Mouse (Mus musculus) spleen, adult 2 months (tissue): Measurements from ENCODE around the gene Deup1. TPM values are rescaled to one million over a fixed set of nuclear protein-coding genes. Genes with fewer than 3 reads are reported as not detected.

Experiments used
- DNase-seq, 2 experiments: peaks; one replicate each; pipeline versions ENCODE4 v3.0.0 to v3.0.0-alpha.2; 2012 to 2021; ENCODE audit warnings: low spot score in 2 of 2, low read depth in 1 of 2
- H3K27ac ChIP-seq: fragments of 200-500 bp; 2 replicates; pipeline ENCODE4 v1.5.1; 2012; ENCODE audit warnings: low read length, inconsistent platforms; ENCODE audit not compliant: insufficient read depth
- H3K27me3 ChIP-seq: fragments of 200-500 bp; 2 replicates; pipeline ENCODE4 v1.6.1; 2012; ENCODE audit warnings: mild to moderate bottlenecking, moderate library complexity, low read length, inconsistent platforms; ENCODE audit not compliant: control insufficient read depth, insufficient read depth
- H3K36me3 ChIP-seq: fragments of 200-500 bp; 2 replicates; pipeline ENCODE4 v1.6.1; 2012; ENCODE audit warnings: mild to moderate bottlenecking, low read length, inconsistent platforms; ENCODE audit not compliant: control insufficient read depth, insufficient read depth
- H3K4me1 ChIP-seq: fragments of 200-500 bp; 2 replicates; pipeline ENCODE4 v1.6.1; 2011; ENCODE audit warnings: inconsistent platforms; ENCODE audit not compliant: control insufficient read depth, insufficient read depth, insufficient read length
- H3K4me3 ChIP-seq: fragments of 200-500 bp; 2 replicates; pipeline ENCODE4 v1.5.1; 2011; ENCODE audit warnings: mild to moderate bottlenecking, inconsistent platforms; ENCODE audit not compliant: insufficient read depth, insufficient read length; ENCODE audit errors: extremely low read depth
- CTCF ChIP-seq: fragments of 200-500 bp; IDR thresholded peaks from 2 replicates; pipeline ENCODE4 v1.5.1; 2011; ENCODE audit warnings: mild to moderate bottlenecking, inconsistent platforms; ENCODE audit not compliant: insufficient read depth, insufficient read length, insufficient replicate concordance; ENCODE audit errors: extremely low read depth
- POLR2A ChIP-seq: fragments of 200-500 bp; IDR thresholded peaks from 2 replicates; pipeline ENCODE4 v1.6.1; 2011; ENCODE audit warnings: low read depth, low read length, inconsistent platforms
- WGBS: fragments of 180-500 bp; shearing (Covaris S2); methylation state at CpG from one replicate; pipeline ENCODE4 v1.1.7; 2018; 5-methylcytosine and 5-hydroxymethylcytosine counted together
- polyA plus RNA-seq: library from polyadenylated mRNA; depleted of rRNA; stranded (reverse); fragments of >200 nt; gene quantifications from 2 replicates; pipeline ENCODE4 v1.2.3, GENCODE M21; 2012

The Deup1 gene
- polyA plus RNA-seq, 1 experiment, result 0.15 TPM

- peak in 1 of 2 experiments; percentile 29 for DNase-seq
- TF ChIP-seq CTCF (no peak), POLR2A (no peak)
- no peak overlapping the region for H3K4me3 ChIP-seq
- H3K4me1 ChIP-seq, result peaks cover 8% of the 10 kb centered on the region; the same call in 1 of the 2 replicates
- H3K27ac ChIP-seq, result peak overlapping the region; percentile 60
- H3K36me3 ChIP-seq, result no peaks in the 10 kb centered on the region
- no peaks in the 10 kb centered on the region for H3K27me3 ChIP-seq
- 29% methylated on average over 4 of the region's 4 CpGs for WGBS
These were observed 77.2 kb downstream of the Deup1 start for GRCm38 (mm10) chr9:15550461-15550961.

DNA sequence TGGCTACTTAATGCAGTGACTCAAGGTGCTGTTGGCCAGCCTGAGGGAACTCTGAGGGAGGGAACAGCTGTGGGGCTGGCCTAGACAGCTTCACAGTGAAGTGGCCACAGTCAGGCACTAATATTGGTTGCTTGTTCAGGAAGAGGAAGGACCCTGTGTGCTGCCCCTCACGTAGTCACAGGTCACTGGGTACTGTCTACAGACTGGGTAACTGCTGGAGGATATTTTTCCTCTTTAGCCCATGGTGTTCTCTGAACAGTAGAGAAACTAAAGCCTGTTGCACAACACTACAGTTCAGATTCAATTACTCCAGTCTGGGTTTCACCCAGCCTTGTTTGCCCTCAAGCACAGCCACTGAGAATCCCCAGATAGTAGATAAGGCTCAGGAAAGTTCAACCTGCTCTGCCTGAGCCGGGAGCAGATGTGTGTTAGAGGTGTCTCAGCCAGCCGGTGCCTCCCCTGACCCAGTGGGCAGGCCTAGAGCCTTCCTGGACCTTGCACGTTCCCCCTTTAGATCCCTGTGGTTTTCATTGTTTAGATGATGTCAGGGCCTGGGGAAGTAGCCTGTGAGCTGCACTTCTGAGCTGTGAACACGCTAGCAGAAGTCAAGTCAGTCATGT lies 85.9 kb downstream of the Deup1 start:
- no peaks in the 10 kb centered on the region for H3K27me3 ChIP-seq
- whole genome bisulfite sequencing, result 25% methylated on average over 5 of the region's 5 CpGs
- H3K4me1 ChIP-seq, result peaks cover 12% of the 10 kb centered on the region; the same call in 1 of the 2 replicates
- DNase-seq, result no peak
- H3K36me3 ChIP-seq, result no peaks in the 10 kb centered on the region
- no peak for TF ChIP-seq POLR2A
- no peak for TF ChIP-seq CTCF
- H3K27ac ChIP-seq, result no peak overlapping the region
- no peak overlapping the region for H3K4me3 ChIP-seq

- peaks cover 13% of the 10 kb centered on the region; the same call in 1 of the 2 replicates for H3K4me1 ChIP-seq
- H3K27ac ChIP-seq, result no peak overlapping the region
- H3K4me3 ChIP-seq, result no peak overlapping the region
- H3K36me3 ChIP-seq, result no peaks in the 10 kb centered on the region
- H3K27me3 ChIP-seq, result no peaks in the 10 kb centered on the region
- WGBS, result 86% methylated on average over 8 of the region's 8 CpGs
- DNase-seq, result no peak
- no peak for TF ChIP-seq CTCF
- TF ChIP-seq POLR2A, result no peak
These were observed 88.7 kb downstream of the Deup1 start for GRCm38 (mm10) chr9:15538979-15539533.

DNA sequence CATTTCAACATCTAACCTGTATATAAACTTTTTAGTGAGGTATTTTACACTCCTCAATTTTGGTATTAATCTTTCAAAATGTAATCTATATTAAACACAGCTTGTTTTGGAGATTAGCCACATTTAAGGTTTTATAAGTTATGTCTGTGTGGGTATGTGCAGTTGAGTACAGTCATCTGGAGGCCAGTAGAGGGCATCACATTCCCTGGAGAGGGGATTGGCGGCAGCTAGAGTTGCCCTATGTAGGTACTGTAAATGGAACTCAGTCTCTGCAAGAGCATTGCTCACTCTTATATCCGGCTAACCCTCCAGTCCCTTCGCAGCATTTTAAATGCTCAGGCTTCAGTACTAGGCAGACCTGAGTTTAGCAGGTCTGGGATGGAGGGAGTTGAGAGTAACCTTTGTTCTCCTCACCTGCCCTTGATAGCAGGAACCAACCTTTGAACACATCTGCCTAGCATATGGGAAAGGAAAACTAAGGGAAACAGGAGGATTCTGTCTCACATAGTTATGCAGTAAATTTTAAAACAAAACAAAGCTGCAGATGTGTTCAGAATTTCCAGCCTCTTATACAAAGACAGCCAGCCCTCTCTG lies 90.2 kb downstream of the Deup1 start:
- no peak overlapping the region for H3K4me3 ChIP-seq
- H3K27me3 ChIP-seq, result no peaks in the 10 kb centered on the region
- no peak overlapping the region for H3K27ac ChIP-seq
- H3K4me1 ChIP-seq, result peaks cover 22% of the 10 kb centered on the region; the same call in 1 of the 2 replicates
- TF ChIP-seq POLR2A (no peak), CTCF (no peak)
- H3K36me3 ChIP-seq, result no peaks in the 10 kb centered on the region
- WGBS, result 89% methylated on average over 3 of the region's 3 CpGs
- DNase-seq, result no peak

DNA sequence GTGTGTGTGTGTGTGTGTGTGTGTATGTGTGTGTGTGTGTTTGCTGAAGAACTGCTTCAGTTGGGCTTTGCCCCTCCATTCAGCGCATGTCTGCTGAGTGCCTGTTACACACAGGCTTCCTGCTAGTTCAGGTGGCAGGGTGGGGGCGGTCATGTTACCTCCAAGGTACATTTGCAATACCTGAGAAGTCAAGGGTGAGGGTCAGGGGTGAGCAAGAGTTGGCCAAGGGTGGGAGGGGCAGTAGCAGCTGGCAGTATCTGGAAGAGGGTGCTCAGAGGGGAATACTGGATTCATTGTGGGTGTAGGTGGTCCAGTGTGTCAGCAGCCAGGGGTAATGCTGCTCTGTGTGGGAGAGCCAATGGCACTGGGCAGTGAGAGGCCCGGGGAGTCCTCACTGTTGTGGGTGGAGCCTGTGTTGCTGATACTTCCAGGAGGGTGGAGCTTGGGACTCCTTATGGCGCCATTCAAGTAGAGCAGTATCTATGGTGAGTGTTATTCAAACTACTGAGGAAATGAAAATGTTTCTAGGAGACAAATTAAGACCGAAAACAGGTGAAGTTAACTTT lies 90.8 kb downstream of the Deup1 start:
- DNase-seq, result no peak
- H3K27me3 ChIP-seq, result no peaks in the 10 kb centered on the region
- H3K27ac ChIP-seq, result no peak overlapping the region
- 92% methylated on average over 5 of the region's 5 CpGs for WGBS
- H3K4me3 ChIP-seq, result no peak overlapping the region
- no peaks in the 10 kb centered on the region for H3K36me3 ChIP-seq
- H3K4me1 ChIP-seq, result peaks cover 18% of the 10 kb centered on the region; the same call in 1 of the 2 replicates
- TF ChIP-seq CTCF, result no peak
- no peak for TF ChIP-seq POLR2A

DNA sequence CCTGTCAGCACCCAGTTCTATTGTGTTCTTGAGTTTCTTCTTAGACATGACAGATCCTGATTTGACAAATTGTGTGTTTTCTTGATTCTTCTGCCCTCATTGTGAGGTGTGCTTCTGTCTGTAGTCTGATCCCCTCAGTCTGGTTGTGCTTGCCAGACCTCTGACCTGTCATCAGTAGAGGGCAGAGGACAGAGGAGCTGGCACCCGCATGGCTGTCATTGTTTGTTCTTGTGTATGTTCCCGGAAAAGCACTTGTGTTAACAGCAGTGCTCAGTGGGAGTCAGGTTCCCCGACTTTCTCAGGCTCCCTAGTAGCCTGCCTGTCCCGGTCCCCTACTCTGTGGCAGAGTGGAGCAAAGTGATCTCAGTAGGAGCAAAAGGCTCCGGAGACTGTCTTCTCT lies 92.3 kb downstream of the Deup1 start:
- TF ChIP-seq CTCF, result no peak
- 88% methylated on average over 5 of the region's 5 CpGs for WGBS

More for the DNA sequence above, 92.3 kb downstream of the Deup1 start:
- no peak for DNase-seq
- Histone ChIP-seq H3K36me3 (no peaks in the 10 kb centered on the region), H3K4me3 (no peak overlapping the region), H3K4me1 (peaks cover 13% of the 10 kb centered on the region; the same call in 1 of the 2 replicates), H3K27me3 (no peaks in the 10 kb centered on the region), H3K27ac (no peak overlapping the region)
